Mouse (Mus musculus): ENCODE results near the gene Zfp764.
"Not testable (repeated sequence)": the region's sequence is repeated elsewhere in the genome, so short reads cannot be mapped to it uniquely, and the experiment has no call there.

GRCm38 (mm10) chr7:127406002-127406987, at the start of gene Zfp764:
- peak; percentile 88 for TF ChIP-seq CTCF (IDR thresholded peaks at IDR 0.05; ENCODE audit: low read depth)
- TF ChIP-seq EP300 (optimal IDR thresholded peaks at IDR 0.05), result not testable (repeated sequence)

Data from stomach, postnatal 0 days (tissue).